Mouse (Mus musculus) inflammation-experienced regulatory T-cells, adult 6 months (primary cell): ENCODE data around the gene Hspa4. TPM values are rescaled to one million over a fixed set of nuclear protein-coding genes. Genes with fewer than 3 reads are reported as not detected.
A peak's percentile ranks its signal among the peaks of the same experiment; 100 is the strongest.
"Not testable (repeated sequence)": the region's sequence is repeated elsewhere in the genome, so short reads cannot be mapped to it uniquely, and the experiment has no call there.

Experiments
- ATAC-seq: one replicate; pipeline ENCODE4 v1.8.0; 2017
- polyA plus RNA-seq, 3 experiments: library from polyadenylated mRNA; unstranded; fragments of 100-300 nt; shearing (Covaris generic); gene quantifications; one replicate each; pipeline ENCODE4 v1.2.1; 2017

The Hspa4 gene
- polyA plus RNA-seq, 3 experiments from 2014 or later, result 30.1 to 36.3 (median 35.3) TPM

DNA sequence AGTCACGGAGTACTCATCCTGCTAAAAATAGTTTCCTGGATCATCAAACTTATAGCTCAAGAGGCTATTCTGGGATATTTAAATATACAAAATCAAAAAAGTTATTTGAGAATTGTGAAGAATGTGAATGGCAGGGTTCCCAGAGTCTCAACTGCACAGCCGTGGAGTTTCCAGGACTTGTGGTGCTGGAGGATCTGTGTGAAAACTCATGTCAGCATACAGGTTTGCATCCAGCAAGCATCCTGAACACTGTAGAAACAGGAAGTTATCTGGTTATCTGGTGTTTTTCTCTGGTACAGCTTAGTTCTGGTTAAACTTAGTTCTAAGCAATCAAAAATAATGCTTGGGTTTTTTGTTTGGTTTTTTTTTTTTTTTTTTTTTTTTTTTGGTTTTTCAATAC lies 6.7 kb upstream of the Hspa4 start:
- no peak for ATAC-seq

DNA sequence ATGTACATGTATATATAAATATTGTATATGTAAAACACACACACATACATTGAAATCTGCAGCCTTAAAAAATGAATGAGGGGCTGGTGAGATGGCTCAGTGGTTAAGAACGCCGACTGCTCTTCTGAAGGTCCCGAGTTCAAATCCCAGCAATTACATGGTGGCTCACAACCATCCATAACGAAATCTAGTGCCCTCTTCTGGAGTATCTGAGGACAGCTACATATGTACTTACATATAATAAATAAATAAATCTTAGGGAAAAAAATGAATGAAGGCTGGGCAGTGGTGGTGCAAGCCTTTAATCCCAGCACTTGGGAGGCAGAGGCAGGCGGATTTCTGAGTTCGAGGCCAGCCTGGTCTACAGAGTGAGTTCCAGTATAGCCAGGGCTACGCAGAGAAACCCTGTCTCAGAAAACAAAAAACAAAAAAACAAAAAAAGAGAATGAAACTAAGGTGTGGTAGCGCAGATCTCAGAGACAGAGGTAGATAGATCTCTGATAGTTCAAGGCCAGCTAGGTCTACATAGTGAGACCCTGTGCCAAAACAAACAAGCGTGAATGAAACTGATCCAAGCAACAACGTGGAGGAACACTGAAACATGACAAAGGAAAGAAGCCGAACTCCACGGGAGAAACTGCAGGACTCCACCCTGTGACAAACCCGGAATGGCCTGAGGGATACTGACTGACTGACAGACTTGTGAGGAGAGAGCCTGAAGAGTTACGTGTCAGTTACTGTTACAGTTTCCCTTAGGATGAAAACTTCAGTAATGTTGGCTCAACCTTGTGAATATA lies 4.0 kb upstream of the Hspa4 start:
- no peak for ATAC-seq

DNA sequence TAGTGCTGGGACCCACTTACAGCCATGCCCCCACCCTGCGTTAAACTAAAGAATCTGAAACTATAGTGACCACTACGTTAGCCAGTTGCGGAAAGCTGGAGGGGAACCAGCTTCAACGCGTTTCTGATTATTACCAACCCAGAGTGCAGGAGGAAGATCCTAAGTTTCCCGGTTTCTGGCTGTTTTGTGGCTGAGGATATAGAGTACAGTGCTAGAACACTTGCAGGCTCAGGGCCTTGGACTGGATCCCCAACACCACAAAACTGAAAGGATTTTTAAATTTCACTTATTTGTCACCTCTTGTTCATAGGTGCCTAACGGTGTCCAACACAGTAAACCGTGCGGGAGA lies 884 bp upstream of the Hspa4 start:
- ATAC-seq, result no peak

DNA sequence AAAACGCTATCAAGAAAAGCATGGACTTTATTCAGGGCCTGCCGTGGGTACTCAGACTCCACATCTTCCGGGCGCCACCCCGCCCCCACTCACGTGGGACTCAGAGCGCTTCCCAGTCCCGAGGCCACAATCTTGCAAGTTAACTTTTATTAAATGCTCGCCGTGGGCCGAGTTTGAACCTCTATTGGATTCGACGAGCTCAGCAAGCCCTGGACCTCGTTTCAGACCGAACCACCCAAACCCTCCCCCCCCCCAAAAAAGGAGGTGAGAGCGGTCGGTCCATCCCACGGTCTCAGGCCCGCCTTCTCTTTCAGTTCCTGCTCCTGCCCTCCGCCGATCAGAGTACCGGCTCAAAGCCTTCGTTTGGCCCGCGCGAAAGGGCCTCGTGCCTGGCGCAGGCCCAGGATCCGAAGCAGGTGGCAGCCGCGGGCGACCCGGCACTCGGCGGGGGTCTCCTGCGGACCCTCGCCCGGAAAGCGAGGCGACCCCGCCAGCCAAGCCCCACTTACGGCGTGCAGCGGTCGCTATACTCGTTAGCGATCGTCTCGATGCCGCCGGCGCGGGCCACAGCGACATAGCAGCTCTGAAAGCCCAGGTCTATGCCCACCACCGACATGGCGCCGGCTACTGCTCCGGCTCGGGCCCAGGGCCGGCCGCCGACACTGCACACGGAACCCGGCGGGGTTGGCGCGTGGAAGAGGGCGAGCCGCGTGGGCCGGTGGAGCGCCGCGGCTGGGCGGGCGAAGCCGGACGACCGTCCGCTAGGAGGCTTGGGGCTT lies 517 bp downstream of the Hspa4 start:
- ATAC-seq, result peak; percentile 19

DNA sequence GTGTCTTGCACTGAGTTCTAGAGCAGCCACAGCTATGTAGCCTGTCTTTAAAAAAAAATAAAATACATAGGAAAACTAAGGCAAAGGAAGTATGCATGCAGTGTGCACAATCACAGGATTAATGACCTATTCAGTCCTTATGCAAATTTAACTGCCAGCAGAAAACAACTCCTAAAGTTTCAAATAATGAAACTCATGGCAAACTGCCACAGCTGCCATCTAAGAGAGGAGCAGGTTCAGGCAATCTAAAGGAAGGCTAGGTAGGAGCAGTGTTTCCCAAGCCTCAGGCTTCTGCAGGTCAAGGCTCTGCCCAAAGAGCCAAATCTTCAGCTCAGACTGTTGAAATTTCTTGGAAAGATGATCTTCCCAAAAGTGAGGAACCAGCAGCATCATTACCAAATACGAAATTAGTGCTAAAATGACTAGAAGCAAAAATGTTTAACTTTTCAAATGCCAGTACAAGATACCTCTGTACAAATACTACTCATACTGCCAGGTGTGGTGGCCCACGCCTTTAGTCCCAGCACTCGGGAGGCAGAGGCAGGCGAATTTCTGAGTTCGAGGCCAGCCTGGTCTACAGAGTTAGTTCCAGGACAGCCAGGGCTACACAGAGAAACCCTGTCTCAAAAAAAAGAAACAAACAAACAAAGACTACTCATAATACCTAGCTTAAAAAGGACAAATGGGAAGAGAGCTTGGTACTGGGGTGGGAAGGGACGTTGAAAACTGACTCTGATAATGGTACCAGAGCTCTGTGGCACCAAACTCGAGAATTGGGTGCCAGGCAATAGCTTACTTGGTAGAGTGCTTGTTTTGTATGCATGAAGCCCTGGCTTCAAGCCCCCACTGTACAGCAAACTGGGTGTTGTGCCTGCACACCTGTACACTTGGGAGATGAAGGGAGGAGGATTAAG lies 2.1 kb downstream of the Hspa4 start:
- ATAC-seq, result no peak

DNA sequence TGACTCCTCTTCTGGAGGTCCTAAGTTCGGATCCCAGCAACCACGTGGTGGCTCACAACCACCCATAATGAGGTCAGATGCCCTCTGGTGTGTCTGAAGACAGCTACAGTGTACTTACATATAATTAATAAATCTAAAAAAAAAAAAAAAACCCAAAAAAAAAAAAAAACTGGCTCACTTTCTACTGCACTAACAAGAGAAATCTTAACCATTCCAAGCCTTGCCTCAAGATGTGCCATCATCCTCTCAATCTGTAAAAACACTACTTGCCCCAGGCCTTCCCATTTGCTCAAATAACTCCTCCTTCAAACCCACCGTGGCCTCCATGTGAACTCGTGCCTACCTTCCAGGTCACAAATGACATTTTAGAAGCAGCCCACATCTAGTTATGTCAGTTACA lies 3.4 kb downstream of the Hspa4 start:
- no peak for ATAC-seq

DNA sequence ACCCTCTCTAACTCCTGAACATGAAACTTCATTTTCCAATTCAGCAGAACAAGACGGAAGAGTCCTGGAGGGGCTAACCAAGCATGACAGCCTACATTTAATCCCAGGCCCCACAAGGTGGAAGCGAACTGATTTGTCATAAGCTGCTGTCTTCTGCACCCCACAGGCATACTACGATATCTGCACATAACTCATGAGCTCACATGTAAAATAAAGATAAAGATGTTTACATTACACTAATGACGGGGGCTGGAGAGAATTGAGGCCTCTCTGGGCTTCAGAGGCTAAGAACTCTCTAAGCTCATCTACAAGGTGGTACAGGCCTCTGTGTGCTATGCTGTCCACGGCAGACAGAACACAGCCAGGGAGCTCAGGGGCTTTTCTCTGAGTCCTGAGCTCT lies 5.8 kb downstream of the Hspa4 start:
- ATAC-seq, result no peak

DNA sequence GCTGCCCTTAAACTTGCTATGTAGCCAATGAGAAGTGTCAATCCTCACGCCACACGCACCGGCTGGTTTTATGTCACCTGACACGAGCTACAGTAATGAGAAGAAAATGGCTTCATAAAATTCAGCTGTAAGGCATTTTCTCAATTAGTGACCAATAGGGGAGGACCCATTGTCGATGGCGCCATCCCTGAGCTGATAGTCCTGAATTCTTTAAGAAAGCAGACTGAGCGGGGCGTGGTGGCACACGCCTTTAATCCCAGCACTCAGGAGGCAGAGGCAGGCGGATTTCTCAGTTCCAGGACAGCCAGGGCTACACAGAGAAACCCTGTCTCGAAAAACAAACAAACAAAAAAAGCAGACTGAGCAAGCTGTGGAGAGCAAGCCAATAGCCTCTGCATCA lies 9.4 kb downstream of the Hspa4 start:
- ATAC-seq, result no peak

DNA sequence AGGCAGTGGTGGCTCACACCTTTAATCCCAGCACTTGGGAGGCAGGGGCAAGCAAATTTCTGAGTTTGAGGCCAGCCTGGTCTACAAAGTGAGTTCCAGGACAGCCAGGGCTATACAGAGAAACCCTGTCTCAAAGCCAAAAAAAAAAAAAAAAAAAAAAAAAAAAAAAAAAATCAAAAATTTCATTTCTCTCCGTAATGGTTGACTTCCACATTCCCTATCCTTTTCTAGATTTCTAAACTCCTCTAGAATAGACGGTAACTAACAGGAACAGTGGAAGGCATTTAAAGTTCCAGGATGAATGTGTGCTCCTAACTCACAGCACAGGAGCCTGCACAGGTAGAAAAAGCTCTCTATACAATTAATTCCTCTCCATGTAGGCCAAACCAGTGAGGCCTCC lies 10.1 kb downstream of the Hspa4 start:
- not testable (repeated sequence) for ATAC-seq

DNA sequence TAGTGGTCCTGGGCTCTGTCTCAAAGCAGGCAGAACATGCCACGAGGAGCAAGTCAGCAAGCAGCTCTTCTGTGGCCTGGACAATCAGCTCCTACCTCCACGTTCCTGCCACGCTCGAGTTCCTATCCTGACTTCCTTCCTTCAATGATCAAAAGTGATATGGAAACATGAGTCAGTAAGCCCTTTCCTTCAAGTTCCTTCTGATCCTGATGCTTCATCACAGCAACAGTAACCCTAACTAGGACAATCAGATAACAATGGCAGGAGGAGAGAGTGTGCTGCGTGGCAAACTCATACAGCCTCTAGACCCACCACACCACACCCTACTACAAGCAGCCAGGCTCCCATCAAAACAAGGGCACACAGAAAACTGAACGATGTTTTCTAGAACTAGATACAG lies 14.4 kb downstream of the Hspa4 start:
- ATAC-seq, result no peak

DNA sequence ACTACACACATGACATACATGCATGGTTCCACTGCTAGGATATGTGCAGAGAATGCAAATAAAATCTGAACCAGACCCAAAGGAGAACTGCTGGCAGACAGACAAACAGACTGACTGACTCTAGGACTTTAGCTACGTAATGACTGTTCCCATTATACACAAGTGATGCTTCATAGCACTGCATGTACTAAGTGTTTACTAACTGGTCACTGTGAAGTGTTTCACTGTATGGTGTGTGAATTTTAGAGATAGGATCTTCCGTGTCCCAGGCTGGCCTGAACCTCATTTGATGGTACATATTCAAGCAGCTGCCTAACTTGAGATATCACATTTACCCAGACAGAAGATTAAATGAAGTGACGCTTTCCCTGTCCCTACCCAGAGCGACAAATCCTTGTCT lies 21.8 kb downstream of the Hspa4 start:
- no peak for ATAC-seq

DNA sequence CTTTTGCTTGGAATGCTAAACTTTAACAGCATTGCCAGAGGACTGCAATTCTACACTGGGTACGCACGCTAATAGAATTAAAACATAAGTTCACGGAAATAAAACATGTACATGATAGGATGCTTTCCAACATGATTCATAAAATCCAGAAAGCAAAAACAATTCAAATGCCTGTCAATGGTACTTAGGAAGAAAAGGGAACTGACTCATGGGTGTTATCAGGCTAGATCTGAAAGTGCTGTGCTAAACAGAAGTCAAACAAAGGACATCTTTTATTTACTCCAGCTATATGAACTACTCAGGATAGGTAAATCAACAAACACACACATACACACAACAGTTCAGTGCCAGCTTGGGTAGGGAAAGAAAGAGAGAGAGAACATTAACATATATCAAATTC lies 24.9 kb downstream of the Hspa4 start:
- ATAC-seq, result no peak

DNA sequence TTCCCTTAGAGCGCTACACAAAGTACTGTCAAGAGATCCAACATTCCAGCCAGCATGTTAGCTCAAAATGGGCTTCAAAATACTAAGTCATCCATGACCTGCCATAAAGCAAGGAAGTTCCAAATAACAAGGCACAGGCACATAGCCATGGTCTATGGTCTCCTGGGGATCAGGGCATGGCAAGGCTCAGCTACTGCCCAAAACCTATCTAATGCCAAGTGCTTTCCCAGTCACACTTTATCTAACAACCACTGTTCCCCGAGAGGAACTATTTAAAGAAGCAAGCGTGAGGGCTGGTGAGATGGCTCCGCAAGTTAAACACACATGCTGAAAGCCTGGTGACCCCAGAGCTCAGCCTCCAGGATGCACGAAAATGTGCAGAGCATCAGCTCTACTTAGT lies 26.9 kb downstream of the Hspa4 start:
- ATAC-seq, result no peak

DNA sequence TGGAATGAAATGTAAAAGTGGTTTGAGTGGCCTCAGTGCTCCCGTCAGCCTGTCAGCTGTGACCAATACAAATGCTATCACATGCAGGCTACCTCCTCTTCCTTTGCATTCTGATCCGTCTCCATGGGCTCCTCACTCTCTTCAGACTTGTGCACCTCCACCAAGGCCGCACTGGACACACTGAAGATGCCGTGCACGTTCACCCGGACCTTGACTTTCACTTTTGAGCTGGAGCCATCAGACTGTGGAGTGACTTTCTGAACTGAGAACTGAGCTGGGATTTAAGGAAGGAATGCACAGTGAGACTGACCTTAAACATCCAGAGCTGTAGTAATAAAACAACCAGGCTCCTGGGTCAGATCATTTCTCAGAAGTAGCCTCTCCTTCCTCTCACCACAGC lies 30.7 kb downstream of the Hspa4 start:
- ATAC-seq, result no peak

DNA sequence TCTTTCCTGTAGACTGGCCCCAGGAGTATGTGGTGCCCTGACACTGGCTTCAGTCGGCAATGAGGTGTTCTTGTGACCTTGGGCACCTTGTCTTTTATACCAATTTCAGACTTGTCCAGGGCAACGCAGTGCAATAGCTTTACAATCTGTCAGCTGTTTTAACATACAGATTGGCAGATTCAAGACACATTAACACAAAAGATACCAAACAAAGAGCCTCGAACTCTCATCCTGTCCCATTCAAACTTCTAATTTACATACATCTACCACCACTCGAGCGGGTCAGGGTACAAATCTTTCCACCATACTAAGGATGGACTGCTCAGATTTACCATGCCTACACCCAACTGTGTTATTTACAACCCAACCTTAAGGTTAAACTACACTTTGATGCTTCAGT lies 39.7 kb downstream of the Hspa4 start:
- ATAC-seq, result no peak

DNA sequence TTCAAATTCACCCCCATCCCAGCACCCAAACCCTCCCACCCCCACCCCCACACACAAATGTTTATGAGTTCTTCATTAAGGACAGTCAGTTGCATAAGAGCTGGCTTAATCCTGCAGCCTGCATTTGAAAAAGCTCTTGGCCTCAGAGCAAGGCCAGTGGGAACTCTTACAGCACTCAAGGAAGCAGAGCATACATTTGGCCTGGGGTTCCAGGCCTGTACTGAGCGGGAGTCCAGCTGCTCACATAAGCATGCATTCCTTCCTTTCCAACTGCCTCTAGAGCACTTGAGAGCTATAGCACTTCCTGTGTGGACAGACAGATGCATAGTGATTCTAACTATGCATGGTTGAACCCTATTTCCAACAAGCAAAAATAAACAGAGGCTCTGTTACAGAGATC lies 40.2 kb downstream of the Hspa4 start:
- ATAC-seq, result no peak

DNA sequence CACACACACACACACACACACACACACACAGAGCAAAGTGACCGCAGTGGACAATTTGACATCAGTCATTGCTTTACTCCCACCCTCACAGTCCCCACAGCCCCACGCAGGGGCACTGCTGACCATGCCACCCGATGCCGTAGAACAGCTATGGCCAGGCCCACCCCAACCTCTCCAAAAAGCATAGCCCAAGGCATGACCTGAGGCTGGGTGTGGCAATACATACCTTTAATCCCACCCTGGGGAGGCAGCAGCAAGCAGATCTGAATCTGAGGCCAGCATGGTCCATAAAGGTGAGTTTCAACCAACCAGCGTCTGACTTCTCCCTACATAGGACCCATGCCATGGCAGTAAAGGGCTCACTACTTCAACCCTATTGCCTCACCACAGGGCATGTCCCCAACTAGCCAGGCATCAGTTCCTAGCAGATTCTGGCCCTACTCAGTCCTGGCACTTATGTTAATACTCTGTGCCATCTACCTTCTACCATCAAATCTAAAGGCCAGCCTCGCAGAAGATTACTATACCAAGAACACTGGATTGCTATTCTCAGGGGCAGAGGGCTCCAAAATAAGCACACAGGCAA lies 41.1 kb downstream of the Hspa4 start:
- no peak for ATAC-seq

DNA sequence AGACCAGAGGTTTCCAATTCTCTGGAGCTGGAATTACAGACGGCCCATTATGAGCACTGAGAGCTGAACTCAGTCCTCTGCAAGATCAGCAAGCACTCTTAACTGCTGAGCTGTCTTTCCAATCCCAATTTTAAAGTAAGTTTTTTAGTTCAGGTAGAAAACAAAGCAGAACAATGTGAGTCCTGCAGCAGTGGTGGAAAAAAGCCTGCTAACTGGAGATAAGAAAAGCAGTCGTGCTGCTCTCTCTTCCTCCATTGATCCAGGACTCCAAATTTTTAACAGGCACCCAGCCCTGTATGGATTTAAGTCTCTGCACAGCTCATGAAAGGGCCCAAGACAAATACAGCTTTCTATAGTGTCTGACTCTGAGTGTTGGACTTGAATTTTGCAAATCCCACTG lies 43.3 kb downstream of the Hspa4 start:
- ATAC-seq, result no peak

DNA sequence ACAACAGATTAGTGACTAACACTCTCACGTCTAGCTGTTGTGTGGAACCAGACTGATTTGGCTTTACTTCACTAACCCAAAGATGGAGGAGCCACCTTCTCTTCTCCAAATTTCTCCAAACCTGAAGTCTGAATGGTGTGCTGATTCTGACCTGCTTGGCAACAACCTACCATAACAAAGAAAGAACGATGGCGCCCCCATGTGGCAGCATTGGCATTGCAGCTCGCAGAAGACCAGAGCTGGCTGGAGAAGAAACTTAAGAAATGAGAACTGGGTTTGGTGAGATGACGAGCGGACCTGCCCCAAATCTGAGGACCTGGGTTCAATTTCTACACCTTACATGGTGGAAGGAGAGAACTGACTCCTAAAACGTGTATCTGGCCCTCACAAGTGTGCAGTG lies 45.3 kb downstream of the Hspa4 start:
- no peak for ATAC-seq

DNA sequence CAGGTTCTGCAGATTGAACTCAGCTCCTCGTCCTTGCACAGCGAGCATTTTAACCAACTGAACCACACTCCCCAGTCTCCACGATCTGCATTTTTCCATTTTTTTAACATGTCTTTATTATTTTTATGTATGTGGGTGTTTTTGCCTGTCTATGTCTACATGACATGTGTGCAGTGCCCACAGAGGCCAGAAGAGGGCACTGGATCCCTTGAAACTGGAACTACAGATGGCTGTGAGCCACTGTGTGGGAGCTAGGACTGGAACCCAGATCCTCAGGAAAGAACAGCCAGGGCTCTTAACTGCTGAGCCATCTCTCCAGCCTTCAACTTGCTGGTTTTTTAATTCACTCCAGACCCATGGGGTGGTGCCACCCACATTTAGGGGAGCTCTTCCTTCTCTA lies 45.8 kb downstream of the Hspa4 start:
- no peak for ATAC-seq

DNA sequence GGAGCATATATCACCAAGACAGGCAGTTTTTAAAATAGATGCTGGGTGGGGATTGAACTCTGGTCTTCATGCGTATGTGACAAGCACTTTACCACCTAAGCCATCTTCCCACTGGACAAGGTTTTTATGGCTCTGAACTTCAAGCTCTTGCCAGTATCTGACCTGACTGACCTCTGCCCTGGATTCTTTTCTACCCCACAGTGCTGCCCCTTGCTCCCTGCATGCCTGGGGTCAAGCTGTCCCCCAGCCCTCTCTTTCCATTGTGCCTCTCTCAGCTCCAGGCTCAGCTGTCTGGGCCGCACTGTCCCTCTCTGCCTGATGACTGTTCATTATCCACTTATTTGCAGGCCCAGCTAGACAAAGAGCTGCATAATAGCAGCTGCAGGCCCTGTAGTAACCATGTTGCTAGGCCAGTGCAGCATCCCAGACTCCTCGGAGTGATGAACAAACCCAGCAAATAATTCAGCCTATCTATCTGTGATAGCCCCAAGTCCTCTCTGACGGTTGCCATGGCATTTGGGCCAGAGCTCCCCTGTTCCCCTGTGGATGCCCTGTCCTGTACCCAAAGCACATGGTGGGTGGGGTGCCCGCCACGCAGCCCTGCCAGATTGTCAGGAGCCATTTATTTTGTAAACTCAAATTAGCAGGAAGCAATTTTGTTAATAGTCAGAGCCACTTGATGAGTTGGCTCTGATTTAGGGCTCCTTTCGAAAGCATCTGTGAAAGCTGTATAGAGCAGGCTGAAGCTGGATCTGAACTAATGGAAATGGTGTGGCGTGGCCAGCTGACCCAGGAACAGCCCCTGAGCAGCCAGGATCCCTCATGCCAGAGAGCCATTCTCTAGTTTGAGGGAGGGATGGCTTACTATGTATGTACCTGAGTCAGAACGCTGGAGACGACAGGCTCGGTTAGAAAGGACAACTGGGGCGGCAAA lies 47.8 kb downstream of the Hspa4 start:
- ATAC-seq, result no peak

DNA sequence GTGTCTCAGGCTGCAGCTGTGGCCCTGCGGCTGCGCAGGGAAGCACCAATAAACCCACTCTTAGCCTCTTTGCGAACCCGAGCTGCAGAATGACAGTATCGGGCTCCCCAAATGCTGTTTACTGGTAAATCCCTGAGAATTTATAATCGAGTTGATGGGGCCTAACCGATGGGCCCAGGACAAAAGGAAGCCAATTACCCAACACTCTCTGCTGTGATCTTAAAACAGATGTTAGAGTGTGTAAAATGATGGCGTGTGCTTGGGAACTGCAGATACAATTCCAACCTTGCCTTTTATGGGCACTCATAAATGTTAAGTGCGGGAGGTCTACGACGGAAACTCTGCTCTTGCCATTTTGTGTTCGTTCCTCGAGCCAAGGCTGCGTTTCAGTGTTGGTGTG lies 49.5 kb downstream of the Hspa4 start:
- ATAC-seq, result no peak
